Mouse (Mus musculus) heart, postnatal 25 days (tissue): ENCODE data around the gene Gabpb1. TPM values are rescaled to one million over a fixed set of nuclear protein-coding genes. Genes with fewer than 3 reads are reported as not detected.
"Not testable (repeated sequence)": the region's sequence is repeated elsewhere in the genome, so short reads cannot be mapped to it uniquely, and the experiment has no call there.

Source experiments
- DNase-seq: peaks from one replicate; pipeline ENCODE4 v3.0.0; 2022; ENCODE audit warnings: low spot score
- intact Hi-C: fragments of 180-260 bp; cut with DNase I; formaldehyde crosslinking; loops from one replicate; pipeline ENCODE4 v1.15.1; 2025
- total RNA-seq, 2 experiments: library from RNA; stranded (reverse); gene quantifications; 2 replicates each; pipeline ENCODE4 v1.2.3; 2021

Gabpb1 gene
- total RNA-seq, 2 experiments from 2014 or later = 13.0 to 16.0 TPM

DNA sequence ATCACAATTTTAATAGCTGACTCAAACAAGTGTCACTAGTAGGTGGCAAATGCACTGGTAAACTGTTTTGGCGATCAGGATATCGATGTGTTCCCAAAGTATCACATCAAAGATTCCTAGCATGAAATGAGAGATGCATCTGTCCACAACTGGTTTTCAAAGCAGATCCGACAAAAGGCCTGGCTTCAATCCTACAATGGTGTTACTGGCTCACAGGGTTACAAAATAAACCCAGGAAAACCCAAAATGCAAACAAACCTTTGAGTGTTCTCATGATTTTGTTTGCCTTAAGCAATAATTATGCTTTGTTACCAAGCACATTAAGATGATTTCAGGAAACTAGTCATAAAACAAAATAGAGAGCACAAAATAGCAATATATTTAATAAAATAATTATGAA is 28.4 kb downstream of the Gabpb1 start:
- no peak for DNase-seq
- intact Hi-C loops = no loop called here

DNA sequence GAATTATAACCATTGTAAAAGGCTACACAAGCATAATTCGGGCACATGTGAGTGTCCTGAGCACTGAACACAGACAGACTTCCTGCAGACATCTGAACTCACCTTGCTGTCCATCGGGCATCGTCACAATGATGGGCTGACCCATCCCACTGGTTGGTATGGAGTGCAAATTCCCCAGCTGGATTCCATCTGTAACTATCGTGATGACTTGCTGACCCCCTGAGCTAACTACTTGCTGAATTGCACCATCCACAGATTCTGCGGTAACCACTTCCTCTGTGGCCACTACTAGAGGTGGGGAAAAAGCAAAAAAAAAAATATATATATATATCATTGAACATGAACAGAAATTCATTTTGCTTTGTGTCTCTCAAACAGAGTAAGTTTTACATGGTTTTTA is 29.7 kb downstream of the Gabpb1 start:
- DNase-seq = no peak
- intact Hi-C loops = no loop called here

DNA sequence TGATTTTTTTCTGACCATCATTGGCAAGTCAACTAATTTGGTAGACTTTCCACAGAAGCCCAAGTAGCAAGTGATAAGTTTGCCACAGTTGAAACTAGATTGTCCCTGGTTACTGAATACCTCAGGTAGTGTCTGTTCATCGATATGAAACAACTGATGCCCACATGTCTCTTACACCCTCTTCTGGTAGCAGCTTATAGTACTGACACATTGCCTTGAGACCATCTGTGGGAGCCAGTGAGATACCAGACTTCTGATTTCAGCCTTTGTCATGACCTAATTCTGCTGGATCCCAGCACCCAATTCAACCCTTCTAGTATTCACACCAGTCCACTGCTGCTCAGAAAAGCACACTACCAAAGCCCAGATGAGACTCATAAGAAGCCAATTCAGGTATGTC is 31.4 kb downstream of the Gabpb1 start:
- no peak for DNase-seq
- intact Hi-C loops = loop anchor here (5.0 kb wide), 1 partner anchor 47 kb away; no protein-coding TSS in a partner anchor

DNA sequence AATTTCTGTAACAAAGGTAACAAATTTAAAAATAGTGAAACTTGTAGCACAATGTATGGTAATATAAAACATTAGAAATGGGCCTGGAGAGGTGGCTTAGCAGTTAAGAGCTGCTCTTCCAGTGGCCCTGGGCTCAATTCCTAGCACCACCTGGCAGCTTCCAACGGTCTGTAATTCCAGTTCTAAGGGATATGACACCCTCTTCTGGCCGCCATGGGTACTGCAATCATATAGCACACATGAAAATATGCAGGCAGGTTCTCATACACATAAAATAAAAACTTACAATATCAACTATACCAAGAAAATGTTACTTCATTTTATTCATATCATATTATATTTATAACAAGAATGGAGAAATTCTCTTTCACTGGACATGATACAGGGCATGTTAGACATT is 35.8 kb downstream of the Gabpb1 start:
- intact Hi-C loops = loop anchor here (5.0 kb wide), 1 partner anchor 43 kb away; no protein-coding TSS in a partner anchor
- DNase-seq = no peak

DNA sequence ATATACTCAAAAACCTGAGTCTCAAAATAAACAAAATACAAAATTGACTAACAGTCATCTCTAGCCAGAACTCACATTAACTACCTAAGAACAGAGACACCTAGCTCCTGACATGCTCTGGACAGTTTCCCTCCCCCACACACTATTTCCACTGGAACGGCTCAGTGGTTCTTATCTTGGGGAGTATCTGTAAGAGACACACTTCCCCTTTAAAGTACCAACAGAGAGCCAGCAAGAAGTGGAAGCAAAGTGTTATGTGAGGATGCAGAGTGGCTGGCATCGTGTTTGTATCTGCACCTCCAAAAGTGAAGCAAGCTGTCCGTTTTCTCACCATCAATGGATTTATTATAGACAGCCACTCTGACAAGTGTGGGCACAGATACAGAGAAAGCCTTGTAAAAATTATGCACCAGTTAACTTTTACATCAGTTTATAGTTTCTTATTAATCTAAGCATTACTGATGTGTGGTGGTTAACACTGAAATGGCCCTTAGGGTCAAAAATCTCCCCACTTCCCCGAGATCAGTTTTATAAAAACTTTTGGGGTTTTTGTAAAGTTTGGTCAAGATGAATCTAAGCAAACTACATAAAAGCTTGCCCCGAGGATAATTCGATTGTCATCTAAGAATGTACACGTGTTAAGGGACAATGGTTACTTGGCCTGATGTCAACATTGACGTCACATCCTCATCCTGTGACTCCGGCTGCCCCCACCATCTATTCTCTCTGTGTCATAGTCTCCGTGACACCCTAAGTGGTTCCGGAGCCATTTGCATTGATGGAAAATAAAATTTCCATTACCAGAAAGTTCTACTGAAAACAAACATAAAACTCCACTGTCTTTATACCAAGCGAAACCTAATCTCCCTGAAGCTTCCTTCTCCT is 40.0 kb downstream of the Gabpb1 start:
- no peak for DNase-seq
- intact Hi-C loops = no loop called here

DNA sequence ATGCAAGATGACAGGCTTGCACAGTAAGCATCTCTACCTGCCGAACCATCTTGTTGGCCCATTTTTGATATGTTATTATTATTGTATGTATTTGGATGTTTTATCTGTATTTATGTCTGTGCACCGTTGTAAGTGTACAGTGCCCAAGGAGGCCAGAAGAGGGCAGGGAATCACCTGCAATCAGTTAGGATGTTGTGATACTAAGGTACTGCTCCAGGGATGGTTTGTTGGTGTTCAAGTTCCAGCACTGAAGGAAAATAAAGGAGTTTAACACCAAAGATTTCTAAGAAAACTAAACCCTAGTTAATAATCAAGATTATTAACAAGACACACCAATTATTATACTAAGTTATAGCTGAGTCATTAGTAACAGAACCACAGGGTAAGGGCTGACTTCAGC is 43.0 kb downstream of the Gabpb1 start:
- no peak for DNase-seq
- intact Hi-C loops = no loop called here

DNA sequence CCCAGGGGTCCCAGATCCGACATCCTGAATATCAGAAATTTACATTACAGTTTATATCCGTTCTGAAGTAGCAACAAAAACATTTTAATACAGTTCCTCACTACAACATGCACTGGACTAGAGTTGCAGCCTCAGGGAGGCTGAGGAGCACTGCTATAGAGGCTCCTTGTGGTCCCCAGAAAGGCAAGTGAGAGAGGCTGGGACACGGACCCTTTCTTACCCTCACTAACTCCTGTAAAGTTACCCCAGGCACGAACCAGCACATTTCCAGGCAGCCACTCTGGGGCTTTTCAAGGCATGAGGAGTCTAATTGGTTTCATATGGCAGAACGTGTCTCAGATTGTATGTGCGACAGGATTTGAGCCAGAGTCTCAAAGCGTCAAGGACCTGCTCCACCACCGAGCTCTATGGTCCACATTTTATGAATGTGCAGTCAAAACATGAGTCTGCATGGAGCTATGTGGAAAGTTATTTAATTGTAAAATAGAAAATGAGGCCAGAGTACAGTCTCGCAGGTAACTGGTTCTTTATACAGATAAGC is 47.6 kb downstream of the Gabpb1 start:
- intact Hi-C loops = no loop called here
- no peak for DNase-seq

DNA sequence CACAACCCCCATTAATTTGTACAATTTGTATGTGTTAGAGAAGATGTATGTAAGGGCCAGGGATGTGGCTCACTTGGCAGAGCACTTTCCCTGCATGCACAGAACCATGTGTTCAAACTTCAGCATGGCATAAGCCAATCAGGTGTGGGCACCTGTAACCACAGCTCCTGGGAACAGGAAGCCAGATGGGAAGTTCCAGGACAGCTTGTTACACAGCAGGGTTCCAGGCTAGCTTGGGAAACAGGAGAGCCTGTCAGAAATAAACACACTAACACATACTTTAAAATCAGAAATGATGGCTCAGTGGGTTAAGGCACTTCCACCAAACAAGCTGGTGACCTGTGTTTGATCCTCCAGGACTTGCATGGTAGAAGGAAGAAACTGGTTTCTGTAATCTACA is 53.0 kb downstream of the Gabpb1 start:
- no peak for DNase-seq
- intact Hi-C loops = no loop called here

DNA sequence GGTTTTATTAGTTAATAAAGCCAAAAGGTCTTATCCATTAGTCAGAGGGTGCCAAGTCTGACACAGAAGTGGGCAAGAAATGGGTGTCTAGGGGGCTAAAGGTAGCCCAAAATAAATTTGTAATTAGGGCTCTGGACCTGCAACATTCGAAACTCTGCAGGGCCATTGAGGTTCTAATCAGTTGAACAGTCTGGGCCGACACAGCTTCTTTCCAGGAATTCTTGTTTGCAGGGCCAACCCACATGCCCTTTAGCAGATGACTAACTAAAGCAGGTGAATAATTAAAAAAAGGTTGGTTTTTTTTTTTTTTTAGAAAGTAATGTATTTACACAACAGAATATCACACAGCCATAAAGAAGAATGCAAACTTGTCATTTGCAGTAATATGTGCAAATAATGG is 53.7 kb downstream of the Gabpb1 start:
- no peak for DNase-seq
- intact Hi-C loops = no loop called here

DNA sequence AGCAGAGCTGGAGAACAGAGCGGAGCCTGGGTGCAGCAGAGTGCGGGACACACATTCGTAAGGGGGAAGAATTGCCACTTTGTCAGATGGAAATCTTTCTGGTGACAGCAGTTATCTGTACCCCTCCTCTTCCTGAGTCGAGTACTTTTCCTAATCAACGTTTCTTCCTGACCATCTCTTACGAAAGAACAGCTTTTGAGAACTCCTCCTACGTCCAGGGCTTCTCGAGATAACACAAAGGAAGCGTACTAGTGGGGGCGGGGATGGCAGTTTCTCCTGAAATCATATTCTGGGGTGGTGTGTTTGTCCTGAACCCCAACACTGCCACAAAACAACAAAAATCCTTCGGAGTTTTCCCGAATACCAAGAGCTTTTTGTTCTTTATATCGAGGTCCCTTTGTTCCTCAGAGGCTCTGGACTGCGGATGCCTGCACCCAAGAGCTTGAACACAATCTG is 56.9 kb downstream of the Gabpb1 start, which contains the start of gene Hdc:
TSS of gene Hdc (minus strand) at position 51 of the 456 bp plus-strand sequence.
- intact Hi-C loops = no loop called here
- no peak for DNase-seq

DNA sequence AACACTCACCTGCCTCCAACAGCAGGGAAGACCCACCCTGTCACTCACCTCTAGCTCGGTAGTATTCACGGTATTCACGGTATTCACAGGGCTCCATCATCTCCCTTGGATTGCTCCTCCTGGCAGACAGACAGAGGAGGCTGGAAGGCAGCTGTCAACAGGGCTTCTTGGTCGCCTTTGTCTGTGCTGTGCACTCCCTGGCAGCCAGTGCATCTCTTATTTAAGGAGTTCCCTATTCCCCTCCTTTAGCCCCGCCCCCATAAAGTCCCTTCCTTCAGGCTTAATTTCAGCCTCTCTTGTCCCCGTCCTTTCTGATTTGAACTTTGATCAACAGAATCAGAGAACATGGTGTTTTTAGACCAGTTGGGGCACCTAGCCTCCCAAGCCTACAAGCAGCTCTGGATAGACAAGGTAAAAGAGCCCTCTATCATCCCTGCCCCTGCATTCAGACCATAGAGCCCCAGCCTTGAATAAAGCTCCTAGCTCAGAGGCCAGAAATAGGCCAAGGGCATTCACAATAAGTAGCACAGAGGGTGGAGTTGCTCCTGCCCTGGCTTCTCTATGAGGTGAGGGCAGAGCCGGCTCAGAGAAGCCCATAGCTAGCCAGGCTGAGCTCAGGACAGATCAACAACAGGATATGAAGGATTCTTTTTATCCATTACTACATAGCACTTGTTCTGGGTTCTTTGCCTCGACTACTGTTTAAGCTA is 57.5 kb downstream of the Gabpb1 start:
- intact Hi-C loops = no loop called here
- no peak for DNase-seq

DNA sequence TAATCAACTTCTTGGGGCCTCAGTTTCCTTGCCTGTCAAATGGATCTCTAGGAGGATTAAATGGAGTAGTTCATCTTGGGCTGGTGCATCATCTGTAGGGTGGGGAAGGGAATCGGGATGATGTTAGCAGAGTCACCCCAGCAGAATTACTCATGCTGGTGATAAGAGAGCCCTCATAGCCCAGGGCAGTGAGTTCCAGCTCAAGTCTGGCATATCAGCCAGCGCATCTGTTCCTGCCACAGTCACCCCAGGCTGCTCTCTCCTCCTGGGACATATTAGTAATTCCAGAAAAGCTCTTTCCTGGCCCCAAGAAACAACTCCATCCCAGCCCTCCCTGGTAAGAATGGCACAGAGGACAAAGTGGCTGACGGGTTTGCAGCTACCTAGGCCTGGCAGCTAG is 60.8 kb downstream of the Gabpb1 start:
- intact Hi-C loops = no loop called here
- no peak for DNase-seq

DNA sequence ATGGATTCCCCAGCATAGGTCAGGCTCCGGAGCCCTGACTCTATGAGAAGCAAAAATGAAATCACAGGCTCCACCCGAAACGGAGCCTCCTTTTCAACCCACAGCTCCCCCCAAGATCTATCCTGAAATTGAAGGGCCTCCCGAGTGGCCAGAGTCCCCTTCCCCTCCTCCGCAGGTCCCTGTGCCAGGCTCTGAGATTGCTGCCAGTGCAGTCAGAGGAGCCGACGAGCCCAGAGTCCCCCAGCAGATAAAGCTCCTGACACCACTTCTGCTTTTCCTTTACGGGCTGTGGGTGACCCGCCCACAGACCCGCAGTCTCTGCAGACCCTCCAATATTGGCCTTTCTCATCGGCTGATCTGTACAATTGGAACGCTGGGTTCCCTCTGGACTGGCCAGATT is 66.5 kb downstream of the Gabpb1 start:
- intact Hi-C loops, DNase-seq: not testable (repeated sequence)

DNA sequence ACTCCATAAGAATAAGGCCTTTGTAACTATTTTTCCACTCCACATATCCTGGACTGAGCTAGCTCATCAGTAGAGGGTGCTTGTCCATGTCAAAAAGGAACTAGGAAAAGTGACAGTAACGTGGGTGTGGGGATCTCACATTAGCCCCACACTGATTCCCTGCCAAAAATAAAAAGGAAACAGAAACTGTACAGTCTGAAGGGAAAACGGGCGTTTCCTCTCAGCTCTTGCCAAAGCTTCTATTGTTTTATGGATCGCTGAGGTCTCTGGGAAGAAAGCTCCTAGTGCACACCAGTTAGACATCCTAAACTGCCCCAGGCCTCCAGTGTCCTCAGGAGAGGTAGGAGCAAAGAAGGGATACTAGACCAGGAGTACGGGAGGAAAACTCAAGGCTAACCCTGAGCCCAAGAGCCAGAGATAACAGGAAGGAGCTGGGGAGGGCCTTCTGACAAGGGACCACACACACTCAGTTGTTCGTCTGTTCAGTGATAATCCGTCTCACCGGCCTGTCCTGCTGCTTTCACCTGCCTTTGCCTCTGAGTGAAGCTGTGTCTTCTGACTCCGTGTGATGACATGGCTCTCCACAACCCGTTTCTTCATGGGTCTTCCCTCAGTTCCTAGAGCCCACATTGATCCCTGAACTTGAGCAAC is 68.5 kb downstream of the Gabpb1 start:
- DNase-seq = no peak
- intact Hi-C loops = no loop called here

DNA sequence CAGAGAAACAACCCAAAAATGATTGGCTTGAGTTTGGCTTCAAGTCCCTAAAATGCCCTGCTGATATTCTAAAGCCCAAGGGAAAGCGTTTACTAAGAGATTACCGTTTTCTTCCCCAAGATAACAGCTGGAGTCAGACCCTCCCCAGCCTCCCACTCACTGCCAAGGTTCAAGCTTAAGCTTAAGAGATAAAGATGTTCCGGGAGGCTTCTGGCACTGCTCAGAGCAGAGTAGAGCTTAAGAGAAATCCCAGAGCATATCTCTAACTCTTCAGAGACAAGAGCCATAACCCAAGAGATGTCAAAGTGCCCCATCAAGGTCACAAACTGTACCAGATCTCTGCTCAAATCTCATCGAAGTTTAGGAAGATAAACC is 69.5 kb downstream of the Gabpb1 start:
- no peak for DNase-seq
- intact Hi-C loops = no loop called here

DNA sequence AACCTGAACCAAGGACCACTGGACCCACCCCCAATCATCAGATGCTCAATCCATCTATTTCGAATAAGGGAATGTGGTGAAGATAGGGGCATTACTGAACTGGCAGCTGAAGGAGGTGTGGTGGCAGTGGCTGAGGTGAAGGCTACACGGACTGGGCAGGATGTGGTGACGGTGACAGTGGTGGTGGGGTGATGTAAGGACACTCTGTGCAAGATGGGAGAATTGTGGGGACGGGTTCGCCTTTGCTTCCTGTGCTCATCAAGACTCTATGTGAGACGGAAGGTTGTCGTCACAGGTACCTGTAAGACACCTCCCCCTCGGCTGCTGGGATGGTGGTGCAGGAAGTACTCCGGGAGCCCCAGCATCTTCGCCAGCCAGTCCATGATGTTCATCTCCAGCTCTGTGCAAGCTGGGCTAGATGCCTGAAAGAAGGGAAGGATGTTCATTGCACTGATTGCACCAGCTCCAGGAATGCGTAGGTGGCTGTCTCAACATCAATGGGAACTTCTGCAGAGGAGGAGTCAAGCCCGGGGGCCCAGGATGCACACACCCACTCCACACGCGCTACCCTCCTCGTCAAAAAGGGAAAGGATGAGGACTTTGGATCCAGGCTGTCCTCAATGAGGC is 70.0 kb downstream of the Gabpb1 start:
- intact Hi-C loops = no loop called here
- no peak for DNase-seq

DNA sequence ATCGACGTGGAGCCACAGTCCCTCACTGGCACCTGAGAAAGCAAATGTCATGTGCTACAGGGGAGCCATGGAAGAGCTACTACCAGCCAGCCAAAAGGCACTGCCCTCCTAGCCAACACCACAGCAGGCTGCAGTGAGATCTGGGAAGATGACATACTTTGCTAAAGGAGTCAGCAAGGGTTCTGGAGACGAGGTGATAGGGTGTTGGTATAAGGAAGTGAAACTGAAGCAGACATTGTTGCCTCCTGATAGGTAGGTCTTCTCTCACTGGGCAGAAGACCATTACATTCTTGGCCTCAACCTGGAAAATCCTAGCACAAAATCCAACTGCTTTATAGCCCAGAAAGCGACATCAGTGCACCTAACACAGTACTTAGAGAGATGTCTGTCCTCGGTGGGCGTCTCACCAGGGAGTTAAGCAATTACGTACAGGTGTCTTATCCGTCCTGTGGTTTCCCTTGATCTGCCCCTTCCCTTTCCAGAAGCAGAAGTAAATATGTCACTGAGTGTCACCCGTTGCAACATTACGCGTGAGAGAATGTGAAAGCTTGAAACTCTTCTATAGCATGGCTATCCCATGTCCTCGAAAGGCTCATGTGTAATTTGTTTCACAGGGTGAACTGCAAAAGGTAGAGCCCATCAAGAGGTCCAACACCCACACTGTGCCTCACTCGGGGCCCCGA is 74.1 kb downstream of the Gabpb1 start:
- intact Hi-C loops = no loop called here
- no peak for DNase-seq

DNA sequence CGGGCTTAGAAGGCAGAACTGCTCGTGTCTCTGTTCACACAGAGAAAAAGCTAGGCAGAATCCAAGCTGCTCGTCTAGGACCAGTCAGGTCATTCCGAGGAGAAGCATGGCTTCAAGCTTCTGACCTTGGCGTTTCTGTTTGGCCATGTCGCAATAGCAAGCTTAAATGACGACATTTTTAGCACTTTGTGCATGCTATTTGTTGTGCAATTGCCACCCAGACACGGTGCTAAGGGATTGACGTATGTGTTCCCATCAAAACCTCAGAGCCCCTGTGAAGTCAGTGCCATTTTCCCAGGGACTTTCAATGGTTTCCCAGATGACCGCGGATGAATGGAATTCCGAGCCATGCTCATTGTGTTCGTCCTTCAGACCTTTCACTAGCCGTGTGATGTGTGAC is 75.6 kb downstream of the Gabpb1 start:
- intact Hi-C loops = no loop called here

DNA sequence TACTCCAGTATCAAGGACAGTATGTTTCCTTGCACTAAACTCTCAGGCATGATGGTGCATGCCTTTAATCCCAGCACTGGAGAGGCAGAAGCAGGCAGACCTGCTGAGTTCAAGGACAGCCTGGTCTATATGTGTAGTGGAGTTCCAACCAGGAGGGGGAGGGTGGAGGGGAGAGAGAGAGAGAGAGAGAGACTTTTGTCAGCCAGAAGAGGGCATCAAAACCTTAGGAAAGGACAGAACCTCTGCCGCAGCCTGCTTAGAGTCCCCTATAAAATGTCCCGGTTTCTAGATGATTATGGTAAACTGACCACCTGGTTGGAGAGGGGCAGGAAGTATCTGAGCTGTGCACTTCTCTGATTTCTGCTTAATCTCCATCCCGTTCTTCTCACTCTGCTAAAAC is 77.1 kb downstream of the Gabpb1 start:
- no peak for DNase-seq
- intact Hi-C loops = loop anchor here (2.0 to 5.0 kb wide), 4 partner anchors 43 to 398 kb away; partner anchors contain the start of gene Usp50

More for the DNA sequence above, 75.6 kb downstream of the Gabpb1 start:
- DNase-seq = no peak
